Mouse (Mus musculus) midbrain, postnatal 0 days (tissue): ENCODE measurements at regions not wholly inside any gene's neighbourhood (a gene's known extent, or its start where the extent isn't known, plus 50 kb on each side); places are given as distances from the start of the nearest gene placed in this dataset.

Source experiments
- ATAC-seq: fragments of 200-750 bp; cut with Nextera tagmentation; 2 replicates; pipeline ENCODE4 v1.8.0; 2017; ENCODE audit warnings: moderate number of reproducible peaks, mild to moderate bottlenecking, moderate TSS enrichment, moderate library complexity; ENCODE audit not compliant: low FRiP score
- DNase-seq: peaks from one replicate; pipeline ENCODE4 v3.0.0-alpha.2; 2015; ENCODE audit warnings: low spot score
- H3K27ac ChIP-seq: fragments of 300-500 bp; sonication (generic); 2 replicates; pipeline ENCODE4 v1.5.1; 2014; ENCODE audit warnings: low read depth, mild to moderate bottlenecking, low read length, mixed read lengths
- H3K27me3 ChIP-seq: fragments of 300-500 bp; sonication (generic); 2 replicates; pipeline ENCODE4 v1.6.1; 2014; ENCODE audit warnings: low read length, control low read depth, mixed read lengths; ENCODE audit not compliant: insufficient read depth
- H3K36me3 ChIP-seq: fragments of 300-500 bp; sonication (generic); 2 replicates; pipeline ENCODE4 v1.6.1; 2014; ENCODE audit warnings: low read length, control low read depth, mixed read lengths; ENCODE audit not compliant: insufficient read depth
- H3K4me1 ChIP-seq: fragments of 300-500 bp; sonication (generic); 2 replicates; pipeline ENCODE4 v1.6.1; 2014; ENCODE audit warnings: mild to moderate bottlenecking, control low read depth, antibody characterized with exemption, low read length, mixed read lengths; ENCODE audit not compliant: insufficient read depth
- H3K4me2 ChIP-seq: fragments of 300-500 bp; sonication (generic); 2 replicates; pipeline ENCODE4 v1.6.1; 2014; ENCODE audit warnings: low read depth, mild to moderate bottlenecking, low read length, mixed read lengths; ENCODE audit not compliant: poor library complexity, severe bottlenecking
- H3K4me3 ChIP-seq: fragments of 300-500 bp; sonication (generic); 2 replicates; pipeline ENCODE4 v1.5.1; 2014; ENCODE audit warnings: low read depth, mild to moderate bottlenecking, low read length, moderate library complexity
- H3K9ac ChIP-seq: fragments of 300-500 bp; sonication (generic); replicated peaks from 2 replicates; pipeline ENCODE4 v1.6.1; 2014; ENCODE audit warnings: mild to moderate bottlenecking, low read length, moderate library complexity, mixed read lengths; ENCODE audit not compliant: poor library complexity, severe bottlenecking
- H3K9me3 ChIP-seq: fragments of 300-500 bp; sonication (generic); 2 replicates; pipeline ENCODE4 v1.6.1; 2016; ENCODE audit warnings: low read length, control low read depth
- CTCF ChIP-seq: IDR thresholded peaks from 2 replicates; pipeline ENCODE4 v1.5.1; 2016; ENCODE audit warnings: antibody characterized with exemption, mild to moderate bottlenecking
- WGBS: fragments of 180-500 bp; shearing (Covaris S2); extraction: QIAGEN DNeasy Blood & Tissue Kit; methylation state at CpG from one replicate; pipeline ENCODE4 v1.1.7; 2014; 5-methylcytosine and 5-hydroxymethylcytosine counted together

DNA sequence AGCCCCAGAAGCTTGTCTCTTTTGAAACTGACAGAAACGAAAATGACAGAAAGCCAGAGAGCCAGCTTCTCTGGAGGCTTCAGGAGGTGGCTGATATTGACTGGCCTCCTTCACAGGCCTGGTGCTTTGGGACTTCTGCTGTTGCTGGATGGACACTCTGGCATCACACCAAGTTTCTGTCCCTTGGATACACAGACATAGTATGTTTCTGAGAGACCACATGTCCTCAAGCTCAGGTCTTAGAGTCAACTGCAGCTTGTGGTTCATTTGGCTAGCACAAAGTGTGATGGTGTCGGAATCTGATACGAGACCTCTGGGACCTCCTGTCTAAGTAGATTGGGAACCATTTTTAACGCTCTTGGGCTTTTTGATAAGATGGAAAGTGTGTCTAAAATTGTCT is 502.0 kb downstream of the Sqor start:
- Histone ChIP-seq H3K9me3 (no peaks in the 10 kb centered on the region), H3K36me3 (no peaks in the 10 kb centered on the region), H3K4me2 (no peak overlapping the region), H3K9ac (no peak overlapping the region), H3K27ac (no peak overlapping the region), H3K4me3 (no peak overlapping the region), H3K27me3 (no peaks in the 10 kb centered on the region), H3K4me1 (no peaks in the 10 kb centered on the region)
- DNase-seq: no peak
- WGBS: 81% methylated on average over 4 of the region's 4 CpGs
- no peak for ATAC-seq
- TF ChIP-seq CTCF: no peak

DNA sequence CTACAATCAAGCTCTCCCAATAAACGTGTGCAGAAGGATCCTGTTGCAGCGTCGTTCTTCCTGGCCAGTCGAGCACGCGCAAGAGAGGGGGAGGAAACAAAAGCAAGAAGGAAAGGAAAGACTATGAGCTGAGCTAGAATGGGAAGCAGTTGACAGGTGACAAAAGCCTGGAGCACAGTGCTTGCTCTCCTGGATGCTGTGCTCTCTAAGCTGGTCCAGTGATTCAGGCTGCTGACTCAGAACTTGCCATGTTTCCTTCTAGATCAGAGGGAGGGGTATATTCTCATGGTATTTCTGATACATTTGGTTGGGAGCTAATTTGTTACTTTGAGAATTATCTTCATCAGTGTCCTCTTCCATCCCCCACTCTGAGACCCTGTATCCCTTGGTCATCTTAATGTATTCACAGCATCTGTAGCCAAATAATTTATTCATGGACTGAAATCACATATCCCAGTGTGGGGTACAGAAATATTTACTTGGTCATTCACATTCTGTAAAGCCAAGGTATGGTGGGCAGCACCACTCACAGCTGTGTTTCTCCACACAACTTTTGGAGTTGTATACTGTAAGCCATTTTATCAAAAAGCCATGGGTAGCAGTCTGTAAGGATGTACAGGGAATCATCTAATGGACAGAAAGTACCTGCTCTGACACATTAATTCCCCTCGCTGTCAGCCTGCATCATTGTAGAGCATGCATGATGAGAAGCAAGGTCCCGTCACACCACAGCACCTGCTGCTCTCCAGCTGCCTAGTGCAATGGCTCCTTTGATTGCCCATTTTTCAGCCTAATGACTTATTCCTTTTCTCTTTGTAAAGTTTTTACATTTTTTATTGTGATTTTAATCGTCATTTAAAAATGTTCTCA is 510.1 kb downstream of the Sqor start:
- no peak for TF ChIP-seq CTCF
- Histone ChIP-seq H3K4me2 (no peak overlapping the region), H3K27ac (no peak overlapping the region), H3K4me3 (no peak overlapping the region), H3K9ac (no peak overlapping the region), H3K9me3 (no peaks in the 10 kb centered on the region), H3K36me3 (no peaks in the 10 kb centered on the region), H3K27me3 (no peaks in the 10 kb centered on the region), H3K4me1 (no peaks in the 10 kb centered on the region)
- ATAC-seq: peak; percentile 71; the same call in 1 of the 2 replicates
- DNase-seq: peak; percentile 83
- WGBS: 70% methylated on average over 9 of the region's 9 CpGs

DNA sequence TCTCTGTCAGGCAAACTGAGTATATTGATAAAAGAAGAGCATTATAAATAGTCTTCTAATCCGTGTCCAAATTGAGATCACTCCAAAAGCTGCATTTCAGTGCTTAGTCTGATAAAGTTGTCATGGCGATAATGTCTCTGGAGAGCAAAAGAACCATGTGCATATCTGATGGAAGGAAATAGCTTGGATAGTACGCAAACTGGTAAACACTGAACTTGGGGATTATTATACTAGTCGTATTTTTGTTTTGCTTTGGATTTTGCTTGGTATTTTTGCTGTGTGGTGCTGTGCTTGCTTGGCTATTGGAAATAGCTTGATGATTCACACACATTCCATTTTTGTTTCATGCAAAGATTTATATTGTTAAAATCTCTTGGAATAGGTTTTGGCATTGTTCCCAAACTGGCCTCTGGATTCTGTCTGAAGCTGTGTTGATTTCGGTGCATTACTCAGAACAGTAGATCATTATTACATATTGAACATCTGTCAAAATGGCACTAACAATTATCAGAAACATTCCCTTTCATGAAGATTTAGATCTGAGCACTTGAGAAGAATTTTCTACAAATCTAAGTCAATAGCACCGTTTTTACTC is 510.8 kb downstream of the Sqor start:
- peak; percentile 23; the same call in 1 of the 2 replicates for ATAC-seq

DNA sequence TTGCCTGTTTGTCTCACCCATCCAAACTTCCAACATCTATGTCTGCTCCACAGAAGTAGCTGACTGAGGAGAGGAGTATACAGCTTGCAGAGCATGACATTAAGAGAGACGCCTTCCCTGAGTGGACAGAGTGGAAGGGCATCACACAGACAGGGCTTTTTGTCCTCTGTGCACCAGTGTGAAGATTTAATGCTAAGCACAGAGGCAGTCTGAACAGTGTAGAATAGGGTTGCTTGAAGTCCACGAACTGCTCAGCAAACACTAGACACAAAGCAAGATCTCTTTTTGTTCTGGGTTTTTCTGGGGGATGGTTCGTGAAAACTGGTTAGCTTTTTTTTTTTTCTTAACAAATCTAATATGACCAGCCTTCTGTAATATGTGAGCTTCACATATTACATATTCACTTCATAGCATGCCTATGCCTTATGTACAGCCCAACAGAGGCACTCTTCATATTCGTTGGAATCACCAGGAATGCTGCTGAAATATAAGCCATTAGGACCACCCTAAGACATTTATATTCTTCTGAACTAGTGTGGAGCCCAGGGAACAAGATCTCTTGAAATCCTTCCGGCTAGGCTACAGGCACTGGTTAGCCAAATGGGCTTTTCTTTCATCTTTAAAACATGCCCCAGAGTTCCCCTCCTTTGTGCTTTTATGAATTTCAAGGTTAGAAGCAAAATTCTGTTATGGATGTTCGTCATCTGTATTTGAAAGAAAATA is 546.7 kb downstream of the Sqor start:
- H3K4me1 ChIP-seq: peaks cover 4% of the 10 kb centered on the region; the same call in 1 of the 2 replicates
- H3K36me3 ChIP-seq: no peaks in the 10 kb centered on the region
- H3K4me3 ChIP-seq: no peak overlapping the region
- DNase-seq: no peak
- no peak for ATAC-seq
- no peak overlapping the region for H3K9ac ChIP-seq
- no peak overlapping the region for H3K4me2 ChIP-seq
- 63% methylated on average over 6 of the region's 6 CpGs for WGBS
- TF ChIP-seq CTCF: no peak
- no peak overlapping the region for H3K27ac ChIP-seq
- H3K9me3 ChIP-seq: no peaks in the 10 kb centered on the region
- H3K27me3 ChIP-seq: no peaks in the 10 kb centered on the region

More for the DNA sequence above, 510.8 kb downstream of the Sqor start:
- TF ChIP-seq CTCF: no peak
- Histone ChIP-seq H3K4me1 (no peaks in the 10 kb centered on the region), H3K4me3 (no peak overlapping the region), H3K27ac (no peak overlapping the region), H3K9ac (no peak overlapping the region), H3K27me3 (no peaks in the 10 kb centered on the region), H3K9me3 (no peaks in the 10 kb centered on the region), H3K4me2 (no peak overlapping the region), H3K36me3 (no peaks in the 10 kb centered on the region)
- WGBS: 47% methylated on average over 6 of the region's 6 CpGs
- peak; percentile 76 for DNase-seq

DNA sequence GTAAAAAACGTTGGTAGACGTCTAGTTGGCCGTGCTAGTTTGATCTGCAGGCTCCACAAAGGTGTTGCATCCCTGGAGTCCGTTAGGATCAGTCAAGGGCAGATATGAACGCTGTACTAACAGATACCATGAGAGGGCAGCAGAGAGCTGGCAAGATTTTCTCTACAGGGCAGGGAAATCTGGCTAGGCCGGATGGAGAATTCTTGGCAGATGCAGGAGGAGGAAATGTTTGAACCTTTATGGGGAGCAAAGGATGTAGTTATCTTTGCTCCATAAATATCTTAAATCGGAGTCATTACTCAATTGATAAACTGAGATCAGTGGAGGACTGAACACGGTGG is 547.2 kb downstream of the Sqor start:
- peaks cover 4% of the 10 kb centered on the region; the same call in 1 of the 2 replicates for H3K4me1 ChIP-seq
- 13% methylated on average over 8 of the region's 8 CpGs for WGBS
- peak; percentile 88 for DNase-seq
- no peak overlapping the region for H3K4me2 ChIP-seq
- no peak overlapping the region for H3K4me3 ChIP-seq
- no peaks in the 10 kb centered on the region for H3K36me3 ChIP-seq
- TF ChIP-seq CTCF: peak; percentile 97
- H3K27ac ChIP-seq: no peak overlapping the region
- H3K9ac ChIP-seq: no peak overlapping the region
- H3K9me3 ChIP-seq: no peaks in the 10 kb centered on the region
- peak; percentile 66; the same call in 1 of the 2 replicates for ATAC-seq
- H3K27me3 ChIP-seq: no peaks in the 10 kb centered on the region
